Mouse (Mus musculus) kidney, embryonic 14.5 days (tissue): Measurements from ENCODE around the gene Slc7a1. TPM values are rescaled to one million over a fixed set of nuclear protein-coding genes. Genes with fewer than 3 reads are reported as not detected.

ENCODE experiments used
- ATAC-seq: fragments of 200-750 bp; cut with Nextera tagmentation; 2 replicates; pipeline ENCODE4 v1.8.0; 2017; ENCODE audit warnings: moderate number of reproducible peaks, mild to moderate bottlenecking, moderate TSS enrichment, moderate library complexity; ENCODE audit not compliant: low FRiP score, low TSS enrichment
- H3K27ac ChIP-seq: fragments of 300-500 bp; sonication (generic); 2 replicates; pipeline ENCODE4 v1.5.1; 2014; ENCODE audit warnings: low read depth, mild to moderate bottlenecking, low read length, moderate library complexity, mixed read lengths
- H3K27me3 ChIP-seq: fragments of 300-500 bp; sonication (generic); 2 replicates; pipeline ENCODE4 v1.6.1; 2014; ENCODE audit warnings: mild to moderate bottlenecking, low read length; ENCODE audit not compliant: control insufficient read depth, insufficient read depth
- H3K36me3 ChIP-seq: fragments of 300-500 bp; sonication (generic); 2 replicates; pipeline ENCODE4 v1.6.1; 2014; ENCODE audit warnings: low read length, mixed read lengths; ENCODE audit not compliant: control insufficient read depth, insufficient read depth
- H3K4me1 ChIP-seq: fragments of 300-500 bp; sonication (generic); 2 replicates; pipeline ENCODE4 v1.6.1; 2014; ENCODE audit warnings: low read length, mixed read lengths; ENCODE audit not compliant: control insufficient read depth, insufficient read depth
- H3K4me2 ChIP-seq: fragments of 300-500 bp; sonication (generic); replicated peaks from 2 replicates; pipeline ENCODE4 v1.6.1; 2014; ENCODE audit warnings: low read depth, mild to moderate bottlenecking, low read length
- H3K4me3 ChIP-seq: fragments of 300-500 bp; sonication (generic); 2 replicates; pipeline ENCODE4 v1.5.1; 2014; ENCODE audit warnings: mild to moderate bottlenecking, low read length
- H3K9ac ChIP-seq: fragments of 300-500 bp; sonication (generic); 2 replicates; pipeline ENCODE4 v1.6.1; 2014; ENCODE audit warnings: low read depth, mild to moderate bottlenecking, low read length, moderate library complexity
- H3K9me3 ChIP-seq: fragments of 300-500 bp; sonication (generic); 2 replicates; pipeline ENCODE4 v1.6.1; 2016; ENCODE audit warnings: low read length; ENCODE audit not compliant: control insufficient read depth
- WGBS: fragments of 180-500 bp; shearing (Covaris S2); extraction: QIAGEN DNeasy Blood & Tissue Kit; methylation state at CpG from one replicate; pipeline ENCODE4 v1.1.7; 2014; 5-methylcytosine and 5-hydroxymethylcytosine counted together
- polyA plus RNA-seq: library from polyadenylated mRNA; unstranded; fragments of >200 nt; fragmentation: Nextera tagmentation; extraction: Ambion mirVana; gene quantifications from 2 replicates; pipeline ENCODE4 v1.2.1, GENCODE M21; 2014

The Slc7a1 gene
- polyA plus RNA-seq, 1 experiment from 2014 or later, result 36.8 TPM

GRCm38 (mm10) chr5:148377439-148378231 is 22.1 kb downstream of the Slc7a1 start:
- WGBS, result 85% methylated on average over 17 of the region's 17 CpGs
- Histone ChIP-seq H3K27ac (no peak overlapping the region), H3K36me3 (no peaks in the 10 kb centered on the region), H3K4me3 (no peak overlapping the region), H3K9me3 (no peaks in the 10 kb centered on the region), H3K4me2 (no peak overlapping the region), H3K4me1 (no peaks in the 10 kb centered on the region), H3K27me3 (no peaks in the 10 kb centered on the region), H3K9ac (no peak overlapping the region)
- ATAC-seq, result no peak

- H3K4me2 ChIP-seq, result no peak overlapping the region
- H3K4me3 ChIP-seq, result no peak overlapping the region
- H3K4me1 ChIP-seq, result peaks cover 5% of the 10 kb centered on the region; the same call in 1 of the 2 replicates
- no peaks in the 10 kb centered on the region for H3K36me3 ChIP-seq
- WGBS, result 93% methylated on average over 8 of the region's 8 CpGs
- no peaks in the 10 kb centered on the region for H3K9me3 ChIP-seq
- no peak overlapping the region for H3K27ac ChIP-seq
- ATAC-seq, result no peak
- H3K9ac ChIP-seq, result no peak overlapping the region
- H3K27me3 ChIP-seq, result no peaks in the 10 kb centered on the region
These were observed 23.3 kb downstream of the Slc7a1 start for GRCm38 (mm10) chr5:148376358-148376757.

- 77% methylated on average over 12 of the region's 12 CpGs for WGBS
- no peak overlapping the region for H3K4me3 ChIP-seq
- H3K4me1 ChIP-seq, result peaks cover 5% of the 10 kb centered on the region; the same call in 1 of the 2 replicates
- H3K27ac ChIP-seq, result no peak overlapping the region
- no peak for ATAC-seq
- H3K4me2 ChIP-seq, result no peak overlapping the region
- no peak overlapping the region for H3K9ac ChIP-seq
- no peaks in the 10 kb centered on the region for H3K9me3 ChIP-seq
- no peaks in the 10 kb centered on the region for H3K36me3 ChIP-seq
- no peaks in the 10 kb centered on the region for H3K27me3 ChIP-seq
These were observed 24.2 kb downstream of the Slc7a1 start for GRCm38 (mm10) chr5:148375480-148375879.

- H3K4me2 ChIP-seq, result no peak overlapping the region
- peak overlapping the region; percentile 42; the same call in 1 of the 2 replicates for H3K27ac ChIP-seq
- no peak overlapping the region for H3K4me3 ChIP-seq
- no peak for ATAC-seq
- WGBS, result 60% methylated on average over 9 of the region's 9 CpGs
- H3K36me3 ChIP-seq, result no peaks in the 10 kb centered on the region
- H3K9ac ChIP-seq, result no peak overlapping the region
- no peaks in the 10 kb centered on the region for H3K9me3 ChIP-seq
- no peaks in the 10 kb centered on the region for H3K27me3 ChIP-seq
- H3K4me1 ChIP-seq, result peaks cover 5% of the 10 kb centered on the region; the same call in 1 of the 2 replicates
These were observed 26.5 kb downstream of the Slc7a1 start for GRCm38 (mm10) chr5:148373092-148373685.

GRCm38 (mm10) chr5:148372005-148372917 is 27.4 kb downstream of the Slc7a1 start:
- Histone ChIP-seq H3K4me1 (peaks cover 5% of the 10 kb centered on the region; the same call in 1 of the 2 replicates), H3K27me3 (no peaks in the 10 kb centered on the region), H3K4me3 (no peak overlapping the region), H3K27ac (no peak overlapping the region), H3K9me3 (no peaks in the 10 kb centered on the region), H3K36me3 (no peaks in the 10 kb centered on the region), H3K4me2 (no peak overlapping the region), H3K9ac (no peak overlapping the region)
- peak; percentile 55; the same call in 1 of the 2 replicates for ATAC-seq
- WGBS, result 59% methylated on average over 12 of the region's 12 CpGs

- Histone ChIP-seq H3K4me3 (no peak overlapping the region), H3K9ac (no peak overlapping the region), H3K4me2 (no peak overlapping the region), H3K9me3 (no peaks in the 10 kb centered on the region), H3K36me3 (no peaks in the 10 kb centered on the region), H3K27me3 (no peaks in the 10 kb centered on the region), H3K4me1 (peaks cover 5% of the 10 kb centered on the region; the same call in 1 of the 2 replicates), H3K27ac (no peak overlapping the region)
- 93% methylated on average over 9 of the region's 9 CpGs for WGBS
- ATAC-seq, result no peak
These were observed 28.3 kb downstream of the Slc7a1 start for GRCm38 (mm10) chr5:148371375-148371774.

- H3K4me2 ChIP-seq, result no peak overlapping the region
- no peaks in the 10 kb centered on the region for H3K36me3 ChIP-seq
- 90% methylated on average over 1 of the region's 1 CpGs for WGBS
- no peak overlapping the region for H3K4me3 ChIP-seq
- no peak for ATAC-seq
- H3K4me1 ChIP-seq, result peaks cover 5% of the 10 kb centered on the region; the same call in 1 of the 2 replicates
- no peaks in the 10 kb centered on the region for H3K9me3 ChIP-seq
- no peaks in the 10 kb centered on the region for H3K27me3 ChIP-seq
- no peak overlapping the region for H3K27ac ChIP-seq
- no peak overlapping the region for H3K9ac ChIP-seq
These were observed 29.1 kb downstream of the Slc7a1 start for GRCm38 (mm10) chr5:148370624-148371023.

GRCm38 (mm10) chr5:148369178-148369577 is 30.5 kb downstream of the Slc7a1 start:
- H3K36me3 ChIP-seq, result peaks cover 2% of the 10 kb centered on the region; the same call in 1 of the 2 replicates
- no peak overlapping the region for H3K4me3 ChIP-seq
- no peak overlapping the region for H3K27ac ChIP-seq
- peaks cover 5% of the 10 kb centered on the region; the same call in 1 of the 2 replicates for H3K4me1 ChIP-seq
- H3K4me2 ChIP-seq, result no peak overlapping the region
- no peak for ATAC-seq
- H3K27me3 ChIP-seq, result no peaks in the 10 kb centered on the region
- no peak overlapping the region for H3K9ac ChIP-seq
- WGBS, result 93% methylated on average over 3 of the region's 3 CpGs
- no peaks in the 10 kb centered on the region for H3K9me3 ChIP-seq
